Mouse (Mus musculus): ENCODE measurements around the gene Tmcc1.
"Not testable (repeated sequence)": the region's sequence is repeated elsewhere in the genome, so short reads cannot be mapped to it uniquely, and the experiment has no call there.

Gene Tmcc1

GRCm38 (mm10) chr6:116193394-116194393 lies at the start of gene Tmcc1:
TSS of gene Tmcc1 (minus strand) at chr6:116193486.
- DNase-seq (ENCODE audit: low spot score in 2 of 2): peak; percentile 98 to 99

GRCm38 (mm10) chr6:116240371-116240770 lies 47.1 kb upstream of the Tmcc1 start:
- no peak for DNase-seq (ENCODE audit: low spot score in 2 of 2)

GRCm38 (mm10) chr6:116238083-116238482 lies 44.8 kb upstream of the Tmcc1 start:
- DNase-seq (ENCODE audit: low spot score in 2 of 2): no peak

- DNase-seq (ENCODE audit: low spot score in 2 of 2): peak; percentile 15 to 17
These were observed 42.0 kb upstream of the Tmcc1 start for GRCm38 (mm10) chr6:116235336-116235735.

GRCm38 (mm10) chr6:116234821-116235220 lies 41.5 kb upstream of the Tmcc1 start:
- DNase-seq (ENCODE audit: low spot score in 2 of 2): not testable (repeated sequence)

- peak; percentile 37 to 56 for DNase-seq (ENCODE audit: low spot score in 2 of 2)
These were observed 35.7 kb upstream of the Tmcc1 start for GRCm38 (mm10) chr6:116228785-116229525.

GRCm38 (mm10) chr6:116227767-116228166 lies 34.5 kb upstream of the Tmcc1 start:
- peak; percentile 40 to 70 for DNase-seq (ENCODE audit: low spot score in 2 of 2)

- peak; percentile 96 to 97 for DNase-seq (ENCODE audit: low spot score in 2 of 2)
These were observed 14.6 kb upstream of the Tmcc1 start, which contains the start of gene Washc2 for GRCm38 (mm10) chr6:116207729-116208534. TSS of gene Washc2 (plus strand) at chr6:116208038.

GRCm38 (mm10) chr6:116199682-116200081 lies 6.4 kb upstream of the Tmcc1 start:
- DNase-seq (ENCODE audit: low spot score in 2 of 2): no peak

GRCm38 (mm10) chr6:116198173-116198572 lies 4.9 kb upstream of the Tmcc1 start:
- no peak for DNase-seq (ENCODE audit: low spot score in 2 of 2)

GRCm38 (mm10) chr6:116195811-116196210 lies 2.5 kb upstream of the Tmcc1 start:
- DNase-seq (ENCODE audit: low spot score in 2 of 2): no peak

GRCm38 (mm10) chr6:116192809-116193311 lies 426 bp downstream of the Tmcc1 start:
- no peak for DNase-seq (ENCODE audit: low spot score in 2 of 2)

- peak; percentile 18 to 28 for DNase-seq (ENCODE audit: low spot score in 2 of 2)
These were observed 3.9 kb downstream of the Tmcc1 start for GRCm38 (mm10) chr6:116189417-116189816.

GRCm38 (mm10) chr6:116186485-116186884 lies 6.8 kb downstream of the Tmcc1 start:
- DNase-seq (ENCODE audit: low spot score in 2 of 2): no peak

GRCm38 (mm10) chr6:116183509-116183908 lies 9.8 kb downstream of the Tmcc1 start:
- DNase-seq (ENCODE audit: low spot score in 2 of 2): no peak

GRCm38 (mm10) chr6:116180731-116181130 lies 12.6 kb downstream of the Tmcc1 start:
- no peak for DNase-seq (ENCODE audit: low spot score in 2 of 2)

- DNase-seq (ENCODE audit: low spot score in 2 of 2): no peak
These were observed 14.9 kb downstream of the Tmcc1 start for GRCm38 (mm10) chr6:116178376-116178775.

GRCm38 (mm10) chr6:116173511-116174099 lies 19.7 kb downstream of the Tmcc1 start:
- not testable (repeated sequence) for DNase-seq (ENCODE audit: low spot score in 2 of 2)

- no peak for DNase-seq (ENCODE audit: low spot score in 2 of 2)
These were observed 26.9 kb downstream of the Tmcc1 start for GRCm38 (mm10) chr6:116166383-116166782.

GRCm38 (mm10) chr6:116154854-116155624 lies 38.2 kb downstream of the Tmcc1 start:
- DNase-seq (ENCODE audit: low spot score in 2 of 2): no peak
